Mouse (Mus musculus): Measurements from ENCODE around the gene Nrxn1. TPM values are rescaled to one million over a fixed set of nuclear protein-coding genes. Genes with fewer than 3 reads are reported as not detected.

Nrxn1 gene
- total RNA-seq, 2 experiments from 2014 or later: 1.2 to 2.0 TPM

DNA sequence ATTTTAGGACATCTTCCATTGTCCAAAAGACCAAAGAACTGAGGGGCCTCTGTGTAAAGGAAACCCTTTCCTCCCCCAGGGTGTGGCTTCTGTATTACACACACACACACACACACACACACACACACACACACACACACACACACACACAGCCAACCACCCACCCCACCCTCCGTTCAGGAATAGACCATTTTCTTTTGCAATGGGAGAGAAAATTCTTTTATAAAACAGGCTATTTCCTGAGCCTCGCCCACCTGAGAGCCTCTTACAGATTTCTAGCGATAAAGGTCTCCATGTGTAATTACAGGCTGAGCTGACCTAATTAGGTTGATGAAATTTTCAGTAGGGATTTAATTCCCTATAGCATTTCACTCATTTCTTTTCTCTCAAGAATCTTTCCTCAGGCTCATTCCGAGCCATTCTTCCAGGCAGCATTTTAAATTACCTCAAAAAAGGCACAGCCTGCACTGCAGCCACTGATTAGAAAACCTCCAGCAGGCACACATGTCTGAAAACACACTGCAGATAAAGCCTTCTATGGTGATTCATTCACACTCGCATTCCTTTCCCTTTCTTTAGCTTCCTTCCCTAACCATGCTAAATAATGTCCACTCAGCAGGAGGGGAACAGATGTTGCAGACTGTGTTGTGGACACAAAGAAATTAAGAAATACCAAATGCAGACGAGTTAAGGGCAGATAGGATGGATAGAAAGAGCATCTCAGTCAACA, 396.6 kb downstream of the Nrxn1 start:
- intact Hi-C loops (cut with DNase I): no loop called here
- DNase-seq (ENCODE audit: low spot score): no peak

GRCm38 (mm10) chr17:90695086-90695584, 397.7 kb downstream of the Nrxn1 start:
- no peak for DNase-seq (ENCODE audit: low spot score)
- intact Hi-C loops (cut with DNase I): no loop called here

- DNase-seq (ENCODE audit: low spot score): no peak
- intact Hi-C loops (cut with DNase I): no loop called here
Observed at GRCm38 (mm10) chr17:90684172-90684571, 408.7 kb downstream of the Nrxn1 start.

DNA sequence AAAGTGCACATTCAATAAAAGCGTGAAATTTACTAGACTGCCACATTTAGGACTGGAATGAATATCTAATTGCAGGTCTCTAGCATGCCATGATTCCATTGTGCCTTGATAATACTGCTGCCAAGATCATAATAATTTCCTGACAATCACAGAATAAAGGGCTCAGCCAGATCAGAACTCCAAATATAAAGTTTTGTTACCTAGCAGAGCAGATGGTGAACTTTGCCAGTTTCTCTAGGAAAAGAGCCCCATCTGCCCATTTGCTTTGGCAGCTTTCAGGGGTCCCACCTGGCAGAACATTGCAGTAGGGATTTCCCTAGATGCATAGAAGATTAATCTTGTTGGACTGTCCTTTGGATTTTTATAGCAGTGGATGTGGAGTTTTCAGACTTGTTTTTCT, 411.9 kb downstream of the Nrxn1 start:
- no peak for DNase-seq (ENCODE audit: low spot score)
- intact Hi-C loops (cut with DNase I): no loop called here

DNA sequence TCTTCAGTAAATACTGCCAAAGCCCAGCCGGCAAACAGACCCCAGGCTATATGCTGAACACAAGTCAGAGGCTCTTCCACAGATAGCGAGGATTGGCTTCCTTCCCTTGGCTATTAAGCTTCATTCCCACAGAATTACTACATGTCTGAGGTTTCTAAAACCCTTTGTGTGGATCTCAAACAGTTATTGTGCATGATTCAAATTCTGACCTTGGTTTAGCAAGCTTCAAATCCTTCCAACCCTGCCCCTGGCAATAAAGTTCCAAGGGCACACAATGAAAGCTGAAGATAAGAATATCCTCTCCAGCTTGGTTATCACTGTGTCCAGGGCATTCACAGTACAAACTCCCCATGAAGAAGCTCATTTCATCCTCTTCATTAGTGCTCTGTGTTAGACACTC, 416.2 kb downstream of the Nrxn1 start:
- intact Hi-C loops (cut with DNase I): no loop called here
- no peak for DNase-seq (ENCODE audit: low spot score)

GRCm38 (mm10) chr17:90662318-90662717, 430.6 kb downstream of the Nrxn1 start:
- intact Hi-C loops (cut with DNase I): no loop called here
- no peak for DNase-seq (ENCODE audit: low spot score)

DNA sequence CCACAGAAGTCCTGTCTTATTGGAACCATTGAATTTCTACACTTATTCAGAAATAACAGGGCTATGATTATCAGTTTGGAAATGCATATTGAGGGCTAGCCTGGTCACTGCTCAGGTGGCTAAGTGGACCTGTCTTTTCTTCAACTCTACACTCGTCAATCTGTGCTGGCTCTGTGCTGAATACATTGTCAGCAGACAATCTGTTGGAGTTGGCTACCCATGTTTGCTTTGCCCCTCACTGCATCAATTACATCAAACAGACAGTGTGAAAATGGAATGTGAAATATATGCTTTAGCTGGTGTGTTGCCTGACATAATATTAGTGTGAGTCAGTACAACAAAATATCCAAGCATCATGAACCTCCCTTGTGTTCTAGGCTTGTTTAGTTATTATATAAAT, 438.4 kb downstream of the Nrxn1 start:
- no peak for DNase-seq (ENCODE audit: low spot score)
- intact Hi-C loops (cut with DNase I): no loop called here

GRCm38 (mm10) chr17:90653347-90653746, 439.5 kb downstream of the Nrxn1 start:
- intact Hi-C loops (cut with DNase I): no loop called here

GRCm38 (mm10) chr17:90650279-90650678, 442.6 kb downstream of the Nrxn1 start:
- no peak for DNase-seq (ENCODE audit: low spot score)
- intact Hi-C loops (cut with DNase I): no loop called here

More at GRCm38 (mm10) chr17:90653347-90653746, 439.5 kb downstream of the Nrxn1 start:
- DNase-seq (ENCODE audit: low spot score): no peak

GRCm38 (mm10) chr17:90638970-90639524, 453.8 kb downstream of the Nrxn1 start:
- no peak for DNase-seq (ENCODE audit: low spot score)
- intact Hi-C loops (cut with DNase I): no loop called here

DNA sequence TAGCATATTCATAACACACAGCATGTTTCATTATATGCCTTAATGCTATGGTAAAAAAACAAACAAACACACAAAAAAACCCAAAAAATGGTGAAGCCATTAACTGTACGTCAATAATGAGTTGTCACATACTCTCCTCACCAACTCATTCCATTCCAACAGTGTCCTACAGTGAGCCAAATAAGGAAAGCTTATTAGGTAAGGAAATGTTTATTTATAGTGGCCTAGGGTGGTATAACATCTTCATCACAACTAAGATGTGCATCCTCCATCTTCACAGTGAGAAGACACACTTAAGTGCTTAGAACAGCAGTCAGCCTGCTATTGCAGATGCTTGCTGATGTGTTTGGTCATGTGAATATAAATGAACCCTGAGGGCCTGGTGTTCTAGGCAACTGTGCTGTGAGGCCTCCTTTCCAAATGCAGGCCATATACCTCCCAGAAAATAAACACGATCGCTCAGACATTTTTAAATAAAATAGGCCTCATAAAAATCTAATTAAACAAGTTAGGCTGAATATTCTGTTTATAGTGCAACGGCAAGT, 454.6 kb downstream of the Nrxn1 start:
- DNase-seq (ENCODE audit: low spot score): no peak
- intact Hi-C loops (cut with DNase I): no loop called here

GRCm38 (mm10) chr17:90631371-90631770, 461.5 kb downstream of the Nrxn1 start:
- no peak for DNase-seq (ENCODE audit: low spot score)
- intact Hi-C loops (cut with DNase I): no loop called here

- intact Hi-C loops (cut with DNase I): no loop called here
- DNase-seq (ENCODE audit: low spot score): no peak
Observed at GRCm38 (mm10) chr17:90629851-90630250, 463.0 kb downstream of the Nrxn1 start.

DNA sequence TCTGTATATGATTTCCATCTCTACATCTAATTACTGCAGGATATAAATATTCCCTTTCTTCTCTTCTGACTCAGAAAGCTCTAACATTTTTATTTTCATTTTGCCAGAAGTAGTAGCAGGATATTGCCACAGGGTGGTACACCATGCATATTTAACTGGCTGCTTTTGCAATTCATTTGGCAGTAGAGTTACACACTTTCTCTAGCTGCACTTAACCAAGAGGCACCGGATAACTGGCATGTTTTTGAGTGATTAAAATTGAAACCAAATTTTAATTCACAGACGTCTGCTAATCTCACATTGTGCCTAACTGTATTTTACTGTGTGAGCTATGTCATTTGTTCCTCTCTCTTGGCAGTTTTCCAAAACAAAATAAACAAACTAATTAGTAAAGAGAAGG, 464.4 kb downstream of the Nrxn1 start:
- intact Hi-C loops (cut with DNase I): no loop called here
- DNase-seq (ENCODE audit: low spot score): no peak

- intact Hi-C loops (cut with DNase I): no loop called here
- no peak for DNase-seq (ENCODE audit: low spot score)
Observed at GRCm38 (mm10) chr17:90628004-90628403, 464.9 kb downstream of the Nrxn1 start.

- no peak for DNase-seq (ENCODE audit: low spot score)
- intact Hi-C loops (cut with DNase I): no loop called here
Observed at GRCm38 (mm10) chr17:90627395-90627794, 465.5 kb downstream of the Nrxn1 start.

- intact Hi-C loops (cut with DNase I): no loop called here
- no peak for DNase-seq (ENCODE audit: low spot score)
Observed at GRCm38 (mm10) chr17:90624591-90625266, 468.1 kb downstream of the Nrxn1 start.

- intact Hi-C loops (cut with DNase I): no loop called here
- no peak for DNase-seq (ENCODE audit: low spot score)
Observed at GRCm38 (mm10) chr17:90621828-90622227, 471.0 kb downstream of the Nrxn1 start.

- intact Hi-C loops (cut with DNase I): no loop called here
- DNase-seq (ENCODE audit: low spot score): no peak
Observed at GRCm38 (mm10) chr17:90615019-90615418, 477.9 kb downstream of the Nrxn1 start.

GRCm38 (mm10) chr17:90607427-90607806, 485.5 kb downstream of the Nrxn1 start:
- intact Hi-C loops (cut with DNase I): no loop called here

More at GRCm38 (mm10) chr17:90607427-90607806, 485.5 kb downstream of the Nrxn1 start:
- DNase-seq (ENCODE audit: low spot score): no peak

All from heart, postnatal 25 days (tissue).